Mouse (Mus musculus) liver, postnatal 0 days (tissue): ENCODE data around the gene Ociad1. TPM values are rescaled to one million over a fixed set of nuclear protein-coding genes. Genes with fewer than 3 reads are reported as not detected.

Experiments
- ATAC-seq: fragments of 200-750 bp; cut with Nextera tagmentation; 2 replicates; pipeline ENCODE4 v1.8.0; 2017; ENCODE audit warnings: mild to moderate bottlenecking, moderate library complexity
- DNase-seq: peaks from one replicate; pipeline ENCODE4 v3.0.0-alpha.2; 2016
- H3K27ac ChIP-seq: fragments of 300-500 bp; sonication (generic); 2 replicates; pipeline ENCODE4 v1.5.1; 2014; ENCODE audit warnings: antibody characterized with exemption, moderate library complexity, mild to moderate bottlenecking, low read depth
- H3K27me3 ChIP-seq: fragments of 300-500 bp; sonication (generic); 2 replicates; pipeline ENCODE4 v1.6.1; 2014; ENCODE audit warnings: low read length, control low read depth, mixed read lengths; ENCODE audit not compliant: insufficient read depth
- H3K36me3 ChIP-seq: fragments of 300-500 bp; sonication (generic); replicated peaks from 2 replicates; pipeline ENCODE4 v1.6.1; 2014; ENCODE audit warnings: mild to moderate bottlenecking, control low read depth, low read length, moderate library complexity, mixed read lengths; ENCODE audit not compliant: insufficient read depth
- H3K4me1 ChIP-seq: fragments of 300-500 bp; sonication (generic); 2 replicates; pipeline ENCODE4 v1.6.1; 2014; ENCODE audit warnings: antibody characterized with exemption, mild to moderate bottlenecking, control low read depth; ENCODE audit not compliant: insufficient read depth
- H3K4me2 ChIP-seq: fragments of 300-500 bp; sonication (generic); 2 replicates; pipeline ENCODE4 v1.6.1; 2014; ENCODE audit warnings: low read depth, mild to moderate bottlenecking, low read length, moderate library complexity, mixed read lengths
- H3K4me3 ChIP-seq: fragments of 300-500 bp; sonication (generic); 2 replicates; pipeline ENCODE4 v1.5.1; 2014; ENCODE audit warnings: low read depth, low read length
- H3K9ac ChIP-seq: fragments of 300-500 bp; sonication (generic); replicated peaks from 2 replicates; pipeline ENCODE4 v1.6.1; 2014; ENCODE audit warnings: mild to moderate bottlenecking, moderate library complexity
- H3K9me3 ChIP-seq: fragments of 300-500 bp; sonication (generic); 2 replicates; pipeline ENCODE4 v1.6.1; 2016; ENCODE audit warnings: mild to moderate bottlenecking, control low read depth, low read length, mixed read lengths
- CTCF ChIP-seq: sonication (generic); IDR thresholded peaks from 2 replicates; pipeline ENCODE4 v1.5.1; 2016; ENCODE audit warnings: antibody characterized with exemption, low read depth
- EP300 ChIP-seq: IDR thresholded peaks from 2 replicates; pipeline ENCODE4 v1.6.1; 2016; ENCODE audit warnings: antibody characterized with exemption, low read depth, mild to moderate bottlenecking
- WGBS: fragments of 180-500 bp; shearing (Covaris S2); extraction: QIAGEN DNeasy Blood & Tissue Kit; methylation state at CpG from one replicate; pipeline ENCODE4 v1.1.7; 2014; ENCODE audit not compliant: insufficient replicate concordance; 5-methylcytosine and 5-hydroxymethylcytosine counted together
- polyA plus RNA-seq: library from polyadenylated mRNA; unstranded; fragments of >200 nt; fragmentation: Nextera tagmentation; extraction: Ambion mirVana; gene quantifications from 2 replicates; pipeline ENCODE4 v1.2.1, GENCODE M21; 2015

Gene Ociad1
- polyA plus RNA-seq, 1 experiment from 2014 or later, result 98.7 TPM

DNA sequence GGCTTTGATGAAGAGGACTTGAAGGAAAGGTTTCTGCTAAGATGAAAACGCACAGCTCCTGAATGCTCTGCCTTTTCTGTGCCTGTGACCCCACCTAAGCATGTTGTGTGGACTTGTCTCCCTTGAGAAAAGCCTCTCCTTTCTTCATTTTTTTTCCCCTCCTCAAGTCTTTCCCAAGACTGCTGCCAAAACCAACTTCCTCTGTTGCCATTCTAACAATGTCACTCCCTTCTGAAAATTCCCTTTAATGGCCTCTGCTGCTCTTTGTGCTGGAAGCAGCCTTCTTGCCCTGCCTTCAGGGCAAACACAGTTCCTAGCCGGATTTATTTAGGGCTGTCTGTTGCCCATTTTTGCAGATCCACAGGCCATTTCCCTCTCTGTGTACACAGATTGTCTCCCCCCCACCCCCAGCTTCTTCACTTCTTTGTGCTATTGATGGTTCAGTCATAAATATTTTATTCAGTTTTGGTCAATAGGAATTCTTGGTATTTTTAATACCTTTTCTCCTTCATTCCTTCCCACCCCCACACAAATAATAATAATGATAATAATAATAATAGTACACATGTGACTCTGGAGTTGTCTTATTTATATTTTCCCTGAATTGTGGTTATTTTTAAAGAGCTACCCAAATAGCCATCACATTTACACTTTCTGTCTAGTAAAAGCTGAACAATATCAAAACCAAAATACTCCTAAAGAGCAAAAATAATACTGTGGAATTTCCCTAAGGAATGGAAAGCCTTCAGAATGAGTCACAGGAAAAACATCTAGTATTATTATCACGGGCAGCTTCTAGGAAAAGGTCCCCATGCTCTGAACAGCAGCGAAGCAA is 12.6 kb upstream of the Ociad1 start:
- H3K27ac ChIP-seq, result no peak overlapping the region
- H3K36me3 ChIP-seq, result no peaks in the 10 kb centered on the region
- H3K9ac ChIP-seq, result no peak overlapping the region
- H3K9me3 ChIP-seq, result no peaks in the 10 kb centered on the region
- no peaks in the 10 kb centered on the region for H3K27me3 ChIP-seq
- H3K4me2 ChIP-seq, result peak overlapping the region; percentile 37; the same call in 1 of the 2 replicates
- H3K4me1 ChIP-seq, result peaks cover 3% of the 10 kb centered on the region; the same call in 1 of the 2 replicates
- ATAC-seq (no peak), DNase-seq (no peak)
- TF ChIP-seq EP300 (no peak), CTCF (no peak)
- WGBS, result 48% methylated on average over 4 of the region's 4 CpGs
- no peak overlapping the region for H3K4me3 ChIP-seq

DNA sequence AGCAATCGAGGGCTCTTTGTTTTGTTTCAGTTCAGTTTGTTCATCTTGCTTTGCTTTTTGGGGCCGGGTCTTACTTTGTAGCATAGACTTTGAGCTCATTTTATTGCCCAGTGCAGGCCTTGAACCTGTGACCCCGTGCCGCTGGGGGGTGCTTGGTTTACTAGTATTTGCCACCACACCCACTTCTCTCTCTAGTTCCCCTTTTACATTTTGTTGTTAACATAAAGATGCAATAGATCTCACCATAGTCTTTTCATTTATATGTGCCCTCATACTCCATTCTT is 12.1 kb upstream of the Ociad1 start:
- 50% methylated on average over 4 of the region's 4 CpGs for WGBS
- Histone ChIP-seq H3K4me3 (no peak overlapping the region), H3K4me2 (no peak overlapping the region), H3K36me3 (no peaks in the 10 kb centered on the region), H3K4me1 (peaks cover 3% of the 10 kb centered on the region; the same call in 1 of the 2 replicates), H3K27me3 (no peaks in the 10 kb centered on the region), H3K9ac (no peak overlapping the region), H3K27ac (no peak overlapping the region), H3K9me3 (no peaks in the 10 kb centered on the region)
- TF ChIP-seq EP300 (no peak), CTCF (no peak)
- DNase-seq (no peak), ATAC-seq (no peak)

DNA sequence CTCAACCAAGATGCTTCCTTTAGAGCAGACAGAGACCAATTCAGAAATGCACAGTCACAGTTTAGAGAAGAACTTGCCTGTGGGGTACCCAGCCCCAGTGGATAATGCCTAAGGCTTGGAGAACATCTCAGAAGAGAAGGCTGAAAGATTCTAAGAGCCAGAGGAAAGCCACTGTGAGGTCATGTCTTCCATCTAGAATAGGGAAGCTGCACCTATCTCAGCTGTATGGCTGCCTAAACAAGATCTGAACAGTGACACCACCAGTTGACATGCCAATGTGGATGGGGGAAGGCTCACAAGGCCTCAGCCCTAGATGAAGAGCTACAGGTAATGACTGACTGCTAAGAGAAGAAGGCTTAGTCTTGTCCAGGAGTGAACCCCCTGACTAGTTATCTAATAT is 8.5 kb upstream of the Ociad1 start:
- no peaks in the 10 kb centered on the region for H3K36me3 ChIP-seq
- no peaks in the 10 kb centered on the region for H3K27me3 ChIP-seq
- H3K9me3 ChIP-seq, result no peaks in the 10 kb centered on the region
- TF ChIP-seq CTCF (no peak), EP300 (no peak)
- no peak overlapping the region for H3K27ac ChIP-seq
- DNase-seq (no peak), ATAC-seq (no peak)
- no peak overlapping the region for H3K4me3 ChIP-seq
- peaks cover 6% of the 10 kb centered on the region; the same call in 1 of the 2 replicates for H3K4me1 ChIP-seq
- no peak overlapping the region for H3K4me2 ChIP-seq
- no peak overlapping the region for H3K9ac ChIP-seq

DNA sequence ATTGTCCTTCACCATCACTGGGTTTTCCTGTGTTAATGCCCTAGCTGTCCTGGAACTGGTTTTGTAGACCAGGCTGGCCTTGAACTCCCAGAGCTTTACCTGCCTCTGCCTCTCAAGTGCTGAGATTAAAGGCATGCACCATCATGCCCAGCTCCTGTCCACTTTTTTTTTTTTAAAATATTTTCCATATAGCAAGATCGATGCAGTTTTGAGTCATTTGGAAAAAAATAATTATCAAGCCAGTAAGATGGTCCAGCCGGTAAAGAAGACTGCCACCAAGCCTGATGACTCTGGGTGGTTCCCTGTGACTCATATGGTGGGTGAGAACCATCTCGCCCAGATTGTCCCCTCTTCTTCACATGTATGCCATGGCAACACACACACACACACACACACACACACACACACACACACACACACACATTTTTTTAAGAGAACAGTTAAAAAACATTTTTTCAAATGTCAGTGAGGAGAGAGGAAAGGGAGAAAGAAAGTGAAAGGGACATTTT is 7.1 kb upstream of the Ociad1 start:
- WGBS, result 80% methylated on average over 3 of the region's 3 CpGs
- TF ChIP-seq CTCF, result no peak
- no peak for TF ChIP-seq EP300

DNA sequence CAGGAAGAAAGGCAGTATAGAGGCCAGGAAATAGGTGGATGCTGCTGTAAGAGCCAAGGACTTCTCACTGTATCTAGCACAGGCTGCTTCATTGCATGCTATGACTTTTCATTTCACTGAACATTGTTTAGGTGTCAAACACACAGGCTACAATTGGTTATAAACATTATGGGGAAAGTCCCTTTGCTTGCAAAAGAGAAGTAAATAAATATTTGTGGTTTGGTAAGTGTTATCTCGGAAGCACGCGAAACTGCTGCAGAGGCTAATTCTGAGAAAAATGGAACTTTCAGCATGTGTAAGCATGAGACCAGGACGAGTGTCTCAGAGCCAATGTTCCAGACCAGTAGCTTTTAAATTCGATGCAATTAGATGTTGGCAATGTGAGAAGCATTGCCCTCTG is 6.0 kb upstream of the Ociad1 start:
- Histone ChIP-seq H3K36me3 (no peaks in the 10 kb centered on the region), H3K4me3 (no peak overlapping the region), H3K27ac (no peak overlapping the region), H3K9ac (no peak overlapping the region), H3K9me3 (no peaks in the 10 kb centered on the region), H3K4me1 (peaks cover 3% of the 10 kb centered on the region; the same call in 1 of the 2 replicates), H3K27me3 (no peaks in the 10 kb centered on the region), H3K4me2 (no peak overlapping the region)
- 0 out of 2 replicates have a peak, but pooled peaks have one; percentile 34 for TF ChIP-seq EP300
- TF ChIP-seq CTCF, result no peak
- DNase-seq (no peak), ATAC-seq (peak; percentile 21; the same call in 1 of the 2 replicates)
- 24% methylated on average over 5 of the region's 5 CpGs for WGBS

More for the DNA sequence above, 7.1 kb upstream of the Ociad1 start:
- H3K27me3 ChIP-seq, result no peaks in the 10 kb centered on the region
- H3K4me2 ChIP-seq, result no peak overlapping the region
- H3K4me3 ChIP-seq, result no peak overlapping the region
- no peaks in the 10 kb centered on the region for H3K36me3 ChIP-seq
- no peak for DNase-seq
- H3K4me1 ChIP-seq, result peaks cover 3% of the 10 kb centered on the region; the same call in 1 of the 2 replicates
- H3K9me3 ChIP-seq, result no peaks in the 10 kb centered on the region
- no peak overlapping the region for H3K9ac ChIP-seq
- H3K27ac ChIP-seq, result no peak overlapping the region
- ATAC-seq, result no peak

DNA sequence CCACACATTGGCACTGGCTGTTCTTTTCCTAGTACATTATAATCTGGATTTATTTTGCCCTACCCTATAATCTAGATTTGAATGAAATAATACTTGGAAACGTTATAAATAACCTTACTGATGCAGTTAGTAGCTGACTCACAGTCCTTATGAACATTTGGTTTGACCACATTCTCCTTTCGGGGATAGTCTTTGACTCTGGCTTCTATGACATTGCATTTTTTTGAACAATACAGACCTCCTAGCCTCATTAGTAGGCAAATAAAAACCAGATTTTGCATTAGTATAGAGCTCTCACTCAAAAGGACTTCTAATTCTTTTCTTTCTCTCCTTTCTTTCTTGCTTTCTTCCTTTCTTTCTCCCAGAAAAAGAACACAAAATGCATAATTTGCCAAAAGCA is 2.7 kb upstream of the Ociad1 start:
- WGBS, result 51% methylated on average over 2 of the region's 2 CpGs
- H3K4me1 ChIP-seq, result peaks cover 10% of the 10 kb centered on the region; the same call in 1 of the 2 replicates
- H3K9me3 ChIP-seq, result no peaks in the 10 kb centered on the region
- no peak for DNase-seq
- no peak overlapping the region for H3K9ac ChIP-seq
- TF ChIP-seq EP300 (no peak), CTCF (no peak)
- peaks cover 2% of the 10 kb centered on the region for H3K36me3 ChIP-seq
- no peak for ATAC-seq
- no peak overlapping the region for H3K27ac ChIP-seq
- H3K4me2 ChIP-seq, result no peak overlapping the region
- no peak overlapping the region for H3K4me3 ChIP-seq
- H3K27me3 ChIP-seq, result no peaks in the 10 kb centered on the region
